Mouse (Mus musculus) heart, postnatal 36 days (tissue): ENCODE data around the gene Defa26. TPM values are rescaled to one million over a fixed set of nuclear protein-coding genes. Genes with fewer than 3 reads are reported as not detected.
"Not testable (repeated sequence)": the region's sequence is repeated elsewhere in the genome, so short reads cannot be mapped to it uniquely, and the experiment has no call there.

Source experiments
- DNase-seq, 2 experiments: peaks; one replicate each; pipeline ENCODE4 v3.0.0; 2021 to 2022
- intact Hi-C: fragments of 180-260 bp; cut with DNase I; formaldehyde crosslinking; loops from one replicate; pipeline ENCODE4 v1.15.1; 2025
- total RNA-seq, 2 experiments: library from RNA; stranded (reverse); gene quantifications; 2 replicates each; pipeline ENCODE4 v1.2.3; 2021

The Defa26 gene
- total RNA-seq, result not detected

DNA sequence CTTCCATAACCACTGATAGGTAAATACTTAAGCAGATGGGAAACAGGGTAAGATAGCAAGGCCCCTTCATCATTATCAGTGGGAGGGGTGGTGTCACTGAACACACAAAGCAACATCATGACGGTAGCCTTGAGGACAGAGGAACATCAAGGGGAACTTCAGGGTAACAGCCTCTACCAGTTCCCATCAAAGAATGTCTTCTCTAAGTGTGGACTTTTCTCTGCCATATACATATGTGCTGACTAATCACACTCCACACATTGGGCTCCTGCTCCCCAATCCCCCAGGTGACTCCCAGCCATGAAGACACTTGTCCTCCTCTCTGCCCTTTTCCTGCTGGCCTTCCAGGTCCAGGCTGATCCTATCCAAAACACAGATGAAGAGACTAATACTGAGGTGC is at the start of gene Defa26:
Gene Defa26, plus strand, starts transcription at position 301 of the 400 bp plus-strand sequence.
- intact Hi-C loops, DNase-seq: not testable (repeated sequence)

DNA sequence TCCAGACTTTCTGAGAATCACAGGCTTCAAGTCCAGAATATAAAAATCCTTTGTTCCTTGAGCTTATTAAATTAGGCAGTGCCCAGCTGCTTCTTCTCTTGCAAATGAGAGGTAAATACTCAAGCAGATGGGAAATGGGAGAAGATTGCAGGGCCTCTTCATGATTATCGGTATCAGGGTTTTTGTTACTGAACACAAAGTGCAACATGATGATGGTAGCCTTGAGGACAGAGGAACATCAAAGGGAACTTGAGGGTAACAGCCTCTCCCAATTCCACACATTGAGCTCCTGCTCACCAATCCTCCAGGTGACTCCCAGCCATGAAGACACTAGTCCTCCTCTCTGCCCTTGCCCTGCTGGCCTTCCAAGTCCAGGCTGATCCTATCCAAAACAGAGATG is 35.3 kb upstream of the Defa26 start, which contains the start of gene Defa28:
Gene Defa28, plus strand, starts transcription at position 301 of the 400 bp plus-strand sequence.
- DNase-seq, intact Hi-C loops: not testable (repeated sequence)

DNA sequence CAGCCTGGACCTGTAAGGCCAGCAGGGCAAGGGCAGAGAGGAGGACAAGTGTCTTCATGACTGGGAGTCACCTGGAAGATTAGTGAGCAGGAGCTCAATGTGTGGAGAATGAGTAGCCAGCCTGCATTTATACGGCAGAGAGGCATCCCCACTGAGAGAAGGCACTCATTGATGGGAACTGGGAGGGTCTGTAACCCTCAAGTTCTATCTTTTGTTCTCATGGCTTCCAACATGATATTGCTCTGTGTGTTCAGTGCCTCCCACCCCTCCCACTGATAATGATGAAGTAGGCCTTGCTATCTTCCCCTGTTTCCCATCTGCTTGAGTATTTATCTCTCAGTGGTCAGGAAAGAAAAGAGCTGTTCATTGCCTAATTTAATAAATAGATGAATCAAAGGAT is 23.6 kb upstream of the Defa26 start, which contains the start of gene Gm7861:
Gene Gm7861, minus strand, starts transcription at position 101 of the 400 bp plus-strand sequence.
- DNase-seq, intact Hi-C loops: not testable (repeated sequence)

DNA sequence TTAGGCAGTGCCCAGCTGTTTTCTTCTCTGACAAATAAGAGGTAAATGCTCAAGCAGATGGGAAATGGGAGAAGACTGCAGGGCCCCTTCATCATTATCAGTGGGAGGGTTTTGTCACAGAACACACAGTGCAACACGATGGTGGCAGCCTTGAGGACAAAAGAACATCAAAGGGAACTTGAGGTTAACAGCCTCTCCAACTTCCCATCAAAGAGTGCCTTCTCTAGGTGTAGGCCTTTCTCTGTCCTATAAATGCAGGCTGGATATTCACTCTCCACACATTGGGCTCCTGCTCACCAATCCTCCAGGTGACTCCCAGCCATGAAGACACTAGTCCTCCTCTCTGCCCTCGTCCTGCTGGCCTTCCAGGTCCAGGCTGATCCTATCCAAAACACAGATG is 37.5 kb downstream of the Defa26 start, which contains the start of gene Defa17:
Gene Defa17, plus strand, starts transcription at position 301 of the 400 bp plus-strand sequence.
- DNase-seq, intact Hi-C loops: not testable (repeated sequence)

DNA sequence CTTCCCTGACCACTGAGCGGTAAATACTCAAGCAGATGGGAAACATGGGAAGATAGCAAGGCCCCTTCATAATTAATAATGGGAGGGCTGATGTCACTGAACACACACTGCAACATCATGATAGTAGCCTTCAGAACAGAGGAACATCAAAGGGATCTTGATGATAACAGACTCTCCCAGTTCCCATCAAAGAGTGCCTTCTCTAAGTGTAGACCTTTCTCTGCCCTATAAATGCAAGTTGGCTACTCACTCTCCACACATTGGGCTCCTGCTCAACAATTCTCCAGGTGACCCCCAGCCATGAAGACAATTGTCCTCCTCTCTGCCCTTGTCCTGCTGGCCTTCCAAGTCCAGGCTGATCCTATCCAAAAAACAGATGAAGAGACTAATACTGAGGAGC is 47.5 kb downstream of the Defa26 start, which contains the start of gene Defa34:
Gene Defa34, plus strand, starts transcription at position 301 of the 400 bp plus-strand sequence.
- DNase-seq, intact Hi-C loops: not testable (repeated sequence)

Other genes starting within 250 kb of the Defa26 start
- not detected for gene Defa2, start 239.7 kb upstream of the Defa26 start, total RNA-seq
- gene Defa33, start 226.4 kb upstream of the Defa26 start, total RNA-seq, result not detected
- gene Defa36, start 190.8 kb upstream of the Defa26 start, total RNA-seq, result not detected
- not detected for gene Gm7849, start 161.6 kb upstream of the Defa26 start, total RNA-seq
- not detected for gene Defa20, start 108.9 kb upstream of the Defa26 start, total RNA-seq
- gene Defa32, start 89.2 kb upstream of the Defa26 start, total RNA-seq, result not detected
- not detected for gene Defa37, start 52.8 kb upstream of the Defa26 start, total RNA-seq
- not detected for gene Defa28, start 35.2 kb upstream of the Defa26 start, total RNA-seq
- gene Gm7861, start 23.7 kb upstream of the Defa26 start, total RNA-seq, result not detected
- gene Defa17, start 37.6 kb downstream of the Defa26 start, total RNA-seq, result not detected
- gene Defa34, start 47.6 kb downstream of the Defa26 start, total RNA-seq, result not detected
- not detected for gene AY761184, start 85.5 kb downstream of the Defa26 start, total RNA-seq
- not detected for gene Defa24, start 116.3 kb downstream of the Defa26 start, total RNA-seq
- not detected for gene Defb50, start 205.4 kb downstream of the Defa26 start, total RNA-seq
- not detected for gene Defb2, start 221.7 kb downstream of the Defa26 start, total RNA-seq
- not detected for gene Defb10, start 240.7 kb downstream of the Defa26 start, total RNA-seq